Mouse (Mus musculus): ENCODE measurements around the gene Wasf3.

DNA sequence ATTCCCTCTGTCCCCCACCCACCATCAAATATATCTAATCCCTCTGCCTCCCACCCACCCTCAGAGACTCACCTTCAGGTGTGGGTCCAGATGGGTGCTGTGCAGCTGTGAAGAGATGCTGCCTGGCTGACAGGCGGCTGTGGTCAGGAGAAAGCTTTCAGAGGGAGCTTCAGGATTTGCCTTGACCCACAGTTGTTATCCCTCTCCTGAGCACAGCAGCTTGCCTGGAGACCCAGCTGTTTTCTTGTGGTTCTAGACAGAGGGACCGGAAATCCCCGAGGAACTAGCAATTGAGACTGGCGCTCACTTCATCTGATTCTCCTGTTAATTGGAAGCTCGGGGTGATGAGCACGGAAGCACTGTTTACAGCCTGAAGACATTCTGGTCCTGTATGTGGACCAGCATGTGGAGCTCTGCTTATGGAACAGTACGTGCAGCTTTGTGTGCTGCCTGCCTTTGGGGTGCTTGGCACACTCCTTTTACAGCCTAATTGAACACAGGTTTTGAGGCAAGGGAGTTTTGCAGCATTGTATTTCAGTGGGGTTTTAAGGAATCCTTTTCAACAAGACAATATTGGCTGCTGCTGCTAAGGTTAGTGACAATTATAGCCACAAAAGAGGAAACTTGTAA is 54.5 kb downstream of the Wasf3 start:
- TF ChIP-seq POLR2A (IDR thresholded peaks at IDR 0.05; ENCODE audit: insufficient read depth, low read length) (no peak), EP300 (IDR thresholded peaks at IDR 0.05; ENCODE audit: insufficient read depth, low read depth, low read length) (no peak)
